Mouse (Mus musculus) midbrain, embryonic 14.5 days (tissue): ENCODE measurements around the gene Hist1h1e. TPM values are rescaled to one million over a fixed set of nuclear protein-coding genes. Genes with fewer than 3 reads are reported as not detected.
"Not testable (repeated sequence)": the region's sequence is repeated elsewhere in the genome, so short reads cannot be mapped to it uniquely, and the experiment has no call there.

Source experiments
- ATAC-seq: fragments of 200-750 bp; cut with Nextera tagmentation; 2 replicates; pipeline ENCODE4 v1.8.0; 2017; ENCODE audit warnings: moderate number of reproducible peaks, moderate library complexity; ENCODE audit not compliant: low FRiP score, low TSS enrichment
- DNase-seq: peaks from one replicate; pipeline ENCODE4 v3.0.0-alpha.2; 2015
- H3K27ac ChIP-seq: fragments of 300-500 bp; sonication (generic); replicated peaks from 2 replicates; pipeline ENCODE4 v1.5.1; 2014; ENCODE audit warnings: mild to moderate bottlenecking, low read depth, low read length, moderate library complexity
- H3K27me3 ChIP-seq: fragments of 300-500 bp; sonication (generic); 2 replicates; pipeline ENCODE4 v1.6.1; 2014; ENCODE audit warnings: low read length, control low read depth, mixed read lengths; ENCODE audit not compliant: control insufficient read depth, insufficient read depth
- H3K36me3 ChIP-seq: fragments of 300-500 bp; sonication (generic); 2 replicates; pipeline ENCODE4 v1.6.1; 2014; ENCODE audit warnings: low read length, control low read depth; ENCODE audit not compliant: control insufficient read depth, insufficient read depth
- H3K4me1 ChIP-seq: fragments of 300-500 bp; sonication (generic); 2 replicates; pipeline ENCODE4 v1.6.1; 2014; ENCODE audit warnings: mild to moderate bottlenecking, antibody characterized with exemption, low read length, control low read depth; ENCODE audit not compliant: control insufficient read depth, insufficient read depth
- H3K4me2 ChIP-seq: fragments of 300-500 bp; sonication (generic); 2 replicates; pipeline ENCODE4 v1.6.1; 2014; ENCODE audit warnings: mild to moderate bottlenecking, low read length, moderate library complexity
- H3K4me3 ChIP-seq: fragments of 300-500 bp; sonication (generic); replicated peaks from 2 replicates; pipeline ENCODE4 v1.5.1; 2014; ENCODE audit warnings: low read depth, low read length
- H3K9ac ChIP-seq: fragments of 300-500 bp; sonication (generic); replicated peaks from 2 replicates; pipeline ENCODE4 v1.6.1; 2014; ENCODE audit warnings: mild to moderate bottlenecking, low read length, moderate library complexity
- H3K9me3 ChIP-seq: fragments of 300-500 bp; sonication (generic); 2 replicates; pipeline ENCODE4 v1.6.1; 2016; ENCODE audit warnings: low read length, control low read depth, mixed read lengths; ENCODE audit not compliant: control insufficient read depth
- WGBS: fragments of 180-500 bp; shearing (Covaris S2); extraction: QIAGEN DNeasy Blood & Tissue Kit; methylation state at CpG from one replicate; pipeline ENCODE4 v1.1.7; 2014; 5-methylcytosine and 5-hydroxymethylcytosine counted together
- polyA plus RNA-seq: library from polyadenylated mRNA; unstranded; fragments of >200 nt; fragmentation: Nextera tagmentation; extraction: Ambion mirVana; gene quantifications from 2 replicates; pipeline ENCODE4 v1.2.1, GENCODE M21; 2014

Gene Hist1h1e
- polyA plus RNA-seq, 1 experiment from 2014 or later: 8.6 TPM

GRCm38 (mm10) chr13:23595622-23596372 is 26.6 kb downstream of the Hist1h1e start:
- Histone ChIP-seq H3K4me1 (no peaks in the 10 kb centered on the region), H3K36me3 (no peaks in the 10 kb centered on the region), H3K27me3 (no peaks in the 10 kb centered on the region), H3K4me3 (no peak overlapping the region), H3K9ac (no peak overlapping the region), H3K9me3 (no peaks in the 10 kb centered on the region), H3K4me2 (no peak overlapping the region), H3K27ac (no peak overlapping the region)
- ATAC-seq (no peak), DNase-seq (no peak)
- 85% methylated on average over 7 of the region's 7 CpGs for WGBS

DNA sequence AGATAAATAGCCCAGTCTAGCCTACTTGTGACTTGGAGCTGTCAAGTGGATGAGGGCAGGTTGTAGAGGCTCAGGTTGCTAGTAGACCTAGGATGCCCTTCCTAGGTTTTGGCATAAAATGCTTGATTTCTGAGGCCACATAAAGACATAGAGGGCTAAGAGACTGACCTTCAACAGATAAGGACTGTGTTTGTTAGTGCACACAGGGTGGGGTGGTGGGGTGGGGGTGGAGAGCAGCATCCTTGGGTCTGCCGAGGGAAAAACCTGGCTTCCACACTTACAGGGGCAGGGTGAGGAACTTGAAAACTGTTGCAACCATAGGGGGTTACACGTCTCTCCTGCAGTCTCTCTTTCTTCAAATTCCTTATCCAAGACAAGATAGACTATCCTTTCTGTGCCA is 27.2 kb downstream of the Hist1h1e start:
- Histone ChIP-seq H3K27ac (no peak overlapping the region), H3K27me3 (no peaks in the 10 kb centered on the region), H3K36me3 (no peaks in the 10 kb centered on the region), H3K9ac (no peak overlapping the region), H3K4me1 (no peaks in the 10 kb centered on the region), H3K4me2 (no peak overlapping the region), H3K9me3 (no peaks in the 10 kb centered on the region), H3K4me3 (no peak overlapping the region)
- ATAC-seq: no peak
- no peak for DNase-seq
- WGBS: 88% methylated on average over 2 of the region's 2 CpGs

DNA sequence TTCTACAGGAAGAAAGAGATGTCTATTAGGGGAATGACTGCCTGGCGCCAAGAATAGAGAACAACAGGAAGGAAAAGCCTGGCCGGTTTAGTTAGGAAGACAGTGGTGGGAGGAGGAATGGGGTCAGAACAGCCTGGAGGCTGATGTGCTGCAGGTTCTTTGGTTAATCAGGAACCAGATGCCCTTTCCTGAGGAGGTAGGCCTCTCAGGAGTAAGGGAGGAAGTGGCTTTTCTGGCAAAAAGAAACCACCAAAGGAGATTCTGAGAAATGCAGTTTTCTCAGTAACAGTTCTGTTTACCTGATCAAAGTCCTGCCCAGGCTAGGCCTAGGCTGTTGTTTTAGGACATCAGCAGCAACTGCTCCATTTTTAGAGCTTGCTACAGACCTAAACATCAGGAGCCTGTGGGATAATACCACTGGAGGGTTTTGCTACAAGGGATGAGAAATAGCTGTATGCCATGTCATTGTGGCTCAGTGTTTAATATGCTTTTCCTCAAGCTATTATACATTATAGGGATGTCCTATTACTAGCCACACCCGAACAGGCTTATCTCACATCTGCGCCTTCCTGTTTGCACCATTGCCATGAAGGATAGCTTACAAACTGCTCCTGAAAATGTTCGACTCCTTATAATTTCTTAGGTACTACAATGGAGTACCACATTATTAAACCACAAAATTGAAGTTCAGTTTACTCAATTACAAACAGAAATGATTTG is 29.1 kb downstream of the Hist1h1e start:
- Histone ChIP-seq H3K4me2 (no peak overlapping the region), H3K36me3 (no peaks in the 10 kb centered on the region), H3K9me3 (no peaks in the 10 kb centered on the region), H3K4me1 (no peaks in the 10 kb centered on the region), H3K27me3 (no peaks in the 10 kb centered on the region), H3K27ac (no peak overlapping the region), H3K4me3 (no peak overlapping the region), H3K9ac (no peak overlapping the region)
- WGBS: 86% methylated on average over 5 of the region's 5 CpGs
- DNase-seq (no peak), ATAC-seq (no peak)

DNA sequence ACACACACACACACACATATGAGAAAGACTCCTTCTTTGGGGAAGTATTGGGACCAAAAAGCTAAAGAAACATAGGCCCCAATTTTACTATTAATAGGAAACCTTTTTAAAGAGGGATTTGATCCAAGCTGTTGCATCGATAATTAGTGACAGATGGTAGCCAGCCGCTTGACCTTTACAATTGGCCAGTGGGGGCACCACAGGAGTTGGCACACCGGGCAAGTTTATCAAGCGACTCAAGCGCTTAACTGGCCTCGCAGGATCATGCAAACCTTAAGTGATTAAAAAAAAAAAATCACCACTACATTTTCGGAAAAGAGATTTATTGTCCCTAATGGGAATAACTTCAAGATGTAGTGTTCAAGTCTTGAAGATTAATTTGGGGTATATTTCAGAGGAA is 29.7 kb downstream of the Hist1h1e start:
- no peaks in the 10 kb centered on the region for H3K36me3 ChIP-seq
- H3K27ac ChIP-seq: no peak overlapping the region
- H3K4me1 ChIP-seq: no peaks in the 10 kb centered on the region
- H3K9ac ChIP-seq: no peak overlapping the region
- ATAC-seq (no peak), DNase-seq (no peak)
- no peaks in the 10 kb centered on the region for H3K9me3 ChIP-seq
- H3K4me3 ChIP-seq: no peak overlapping the region
- 89% methylated on average over 7 of the region's 7 CpGs for WGBS
- no peaks in the 10 kb centered on the region for H3K27me3 ChIP-seq
- H3K4me2 ChIP-seq: no peak overlapping the region

DNA sequence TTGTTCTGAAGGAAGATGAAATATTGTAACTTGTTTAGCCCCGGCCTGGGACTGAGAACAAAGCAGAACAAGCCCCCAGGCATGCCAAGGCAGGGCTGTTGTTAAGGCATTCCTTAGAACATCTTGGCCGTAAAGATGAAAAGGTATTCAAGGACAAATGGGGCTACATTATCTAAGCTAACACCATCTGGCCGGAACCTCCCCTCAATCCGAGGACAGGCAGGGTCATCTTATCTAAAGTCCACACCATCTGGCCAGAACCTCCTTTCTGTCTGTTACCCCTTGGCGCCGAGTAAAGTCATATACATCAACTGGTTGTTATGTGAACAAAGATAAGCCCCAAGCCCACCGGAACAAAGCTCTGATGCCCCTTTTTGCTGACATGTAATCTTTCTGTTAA is 30.5 kb downstream of the Hist1h1e start:
- not testable (repeated sequence) for DNase-seq, H3K27me3 ChIP-seq, H3K36me3 ChIP-seq, H3K4me2 ChIP-seq, H3K27ac ChIP-seq, H3K9me3 ChIP-seq, H3K4me1 ChIP-seq, ATAC-seq, H3K9ac ChIP-seq, H3K4me3 ChIP-seq
- WGBS: 97% methylated on average over 7 of the region's 7 CpGs

DNA sequence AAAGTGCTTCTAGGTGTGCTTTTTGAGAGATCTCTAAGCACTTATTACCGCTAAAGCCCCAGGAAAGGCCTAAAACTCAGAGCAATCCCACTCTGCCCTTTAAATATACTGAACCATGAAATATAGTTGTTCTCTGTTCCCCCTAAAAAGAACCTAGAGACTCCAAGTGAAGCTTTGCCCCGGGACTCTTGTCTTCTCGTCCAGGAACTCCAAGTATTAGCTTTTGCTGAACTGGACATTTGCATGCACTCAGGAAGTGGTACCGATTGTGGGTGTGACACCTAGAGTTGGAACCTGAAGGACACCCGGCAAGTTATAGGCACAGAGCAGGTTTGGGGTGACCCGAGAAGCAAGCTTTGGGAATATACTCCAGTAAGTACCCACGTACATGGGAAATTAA is 31.2 kb downstream of the Hist1h1e start:
- Histone ChIP-seq H3K36me3 (no peaks in the 10 kb centered on the region), H3K27me3 (no peaks in the 10 kb centered on the region), H3K9ac (no peak overlapping the region), H3K4me1 (no peaks in the 10 kb centered on the region; the same call in 1 of the 2 replicates), H3K27ac (no peak overlapping the region), H3K9me3 (no peaks in the 10 kb centered on the region), H3K4me3 (no peak overlapping the region), H3K4me2 (no peak overlapping the region)
- ATAC-seq (no peak), DNase-seq (no peak)
- 93% methylated on average over 7 of the region's 7 CpGs for WGBS

DNA sequence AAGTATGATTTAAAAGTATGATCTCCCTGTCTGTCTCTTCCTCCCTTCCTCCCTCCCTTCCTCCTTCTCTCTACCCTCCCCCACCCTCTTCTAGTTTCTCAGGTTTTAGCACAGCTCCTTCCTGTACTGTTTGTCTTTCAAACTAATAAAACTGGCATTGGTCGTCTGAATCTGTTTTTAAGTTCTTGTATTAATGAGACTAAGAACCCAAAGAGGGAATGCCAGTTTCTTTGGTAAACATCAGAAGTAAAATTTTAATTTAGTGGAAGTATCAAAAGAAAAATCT is 35.5 kb downstream of the Hist1h1e start:
- H3K27me3 ChIP-seq: no peaks in the 10 kb centered on the region
- H3K4me1 ChIP-seq: peaks cover 13% of the 10 kb centered on the region
- no peak overlapping the region; the same call in 1 of the 2 replicates for H3K9ac ChIP-seq
- H3K4me2 ChIP-seq: peak overlapping the region; percentile 90
- H3K4me3 ChIP-seq: peak overlapping the region; percentile 51
- DNase-seq: no peak
- H3K9me3 ChIP-seq: no peaks in the 10 kb centered on the region
- 2% methylated on average over 1 of the region's 1 CpGs for WGBS
- no peak for ATAC-seq
- H3K36me3 ChIP-seq: no peaks in the 10 kb centered on the region
- H3K27ac ChIP-seq: 0 out of 2 replicates have a peak overlapping the region, but pooled peaks have one; percentile 23

DNA sequence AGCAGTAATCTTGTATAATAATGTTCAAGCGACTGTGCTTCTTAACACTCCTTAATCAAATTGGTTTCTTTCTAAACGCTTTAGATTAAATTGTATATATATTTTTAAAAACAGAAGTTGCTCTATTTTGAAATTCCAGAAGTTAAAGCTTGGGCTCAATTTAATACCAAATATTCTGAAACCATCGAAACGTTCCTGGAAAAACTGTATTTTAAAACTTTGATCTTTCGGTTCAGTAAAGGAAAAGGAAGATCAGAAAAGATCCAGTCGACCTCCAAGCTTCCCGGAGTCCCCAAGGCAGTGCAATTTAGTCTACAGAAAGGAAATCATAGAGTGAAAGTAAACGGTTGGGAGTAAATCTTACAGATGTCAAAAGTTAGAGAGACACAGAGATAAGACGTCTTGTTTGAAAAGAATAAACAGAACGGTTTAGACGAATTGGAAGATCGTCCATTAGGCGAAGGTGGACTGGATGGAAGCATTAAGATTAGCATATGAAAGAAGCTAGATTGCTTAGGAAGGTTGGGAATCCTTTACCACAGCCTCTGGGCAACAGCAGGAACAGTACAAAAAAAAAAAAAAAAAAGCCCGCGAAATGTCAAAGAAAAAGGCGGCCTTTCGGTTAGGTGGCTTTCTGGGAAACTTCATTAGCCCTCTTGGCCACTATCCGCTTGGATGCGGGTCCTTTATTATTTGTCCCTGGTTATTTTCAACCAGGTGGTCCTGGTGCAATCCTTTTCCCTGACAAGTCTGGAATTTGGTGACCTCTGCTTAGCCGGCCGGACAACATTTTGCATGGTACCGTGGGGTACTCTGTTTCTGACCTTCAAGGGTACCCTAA is 36.0 kb downstream of the Hist1h1e start:
- Histone ChIP-seq H3K27me3 (no peaks in the 10 kb centered on the region), H3K4me3 (peak overlapping the region; percentile 51), H3K27ac (peak overlapping the region; percentile 23; the same call in 1 of the 2 replicates), H3K9ac (no peak overlapping the region; the same call in 1 of the 2 replicates), H3K4me2 (peak overlapping the region; percentile 90), H3K4me1 (peaks cover 16% of the 10 kb centered on the region), H3K9me3 (no peaks in the 10 kb centered on the region), H3K36me3 (no peaks in the 10 kb centered on the region)
- ATAC-seq (no peak), DNase-seq (peak; percentile 34)
- WGBS: under 1% methylated on average over 22 of the region's 22 CpGs
